Mouse (Mus musculus) kidney, postnatal 0 days (tissue): ENCODE results near the gene Mip. TPM values are rescaled to one million over a fixed set of nuclear protein-coding genes. Genes with fewer than 3 reads are reported as not detected.
A peak's percentile ranks its signal among the peaks of the same experiment; 100 is the strongest.

Experiments used
- ATAC-seq: fragments of 200-750 bp; cut with Nextera tagmentation; replicated peaks from 2 replicates; pipeline ENCODE4 v1.8.0; 2017; ENCODE audit warnings: low read depth, moderate number of reproducible peaks, moderate TSS enrichment, moderate library complexity; ENCODE audit not compliant: low FRiP score
- DNase-seq: peaks from one replicate; pipeline ENCODE4 v3.0.0-alpha.2; 2016; ENCODE audit warnings: low spot score
- H3K27ac ChIP-seq: fragments of 300-500 bp; sonication (generic); 2 replicates; pipeline ENCODE4 v1.5.1; 2014; ENCODE audit warnings: mild to moderate bottlenecking
- H3K27me3 ChIP-seq: fragments of 300-500 bp; sonication (generic); 2 replicates; pipeline ENCODE4 v1.6.1; 2014; ENCODE audit warnings: low read length, mixed read lengths; ENCODE audit not compliant: insufficient read depth
- H3K36me3 ChIP-seq: fragments of 300-500 bp; sonication (generic); 2 replicates; pipeline ENCODE4 v1.6.1; 2014; ENCODE audit warnings: low read length, mixed read lengths; ENCODE audit not compliant: insufficient read depth
- H3K4me1 ChIP-seq: fragments of 300-500 bp; sonication (generic); replicated peaks from 2 replicates; pipeline ENCODE4 v1.6.1; 2014; ENCODE audit warnings: antibody characterized with exemption, low read length, mixed read lengths; ENCODE audit not compliant: insufficient read depth
- H3K4me2 ChIP-seq: fragments of 300-500 bp; sonication (generic); 2 replicates; pipeline ENCODE4 v1.6.1; 2014; ENCODE audit warnings: mild to moderate bottlenecking, low read length, moderate library complexity, mixed read lengths
- H3K4me3 ChIP-seq: fragments of 300-500 bp; sonication (generic); replicated peaks from 2 replicates; pipeline ENCODE4 v1.5.1; 2014; ENCODE audit warnings: low read depth, low read length
- H3K9ac ChIP-seq: fragments of 300-500 bp; sonication (generic); 2 replicates; pipeline ENCODE4 v1.6.1; 2014; ENCODE audit warnings: low read depth, low read length
- H3K9me3 ChIP-seq: fragments of 300-500 bp; sonication (generic); replicated peaks from 2 replicates; pipeline ENCODE4 v1.6.1; 2016; ENCODE audit warnings: low read length, inconsistent platforms, mixed read lengths
- CTCF ChIP-seq: IDR thresholded peaks from 2 replicates; pipeline ENCODE4 v1.5.1; 2016; ENCODE audit warnings: antibody characterized with exemption, low read depth, mild to moderate bottlenecking, moderate library complexity
- whole genome bisulfite sequencing: fragments of 180-500 bp; shearing (Covaris S2); extraction: QIAGEN DNeasy Blood & Tissue Kit; methylation state at CpG from one replicate; pipeline ENCODE4 v1.1.7; 2014; 5-methylcytosine and 5-hydroxymethylcytosine counted together
- polyA plus RNA-seq: library from polyadenylated mRNA; unstranded; fragments of >200 nt; fragmentation: Nextera tagmentation; extraction: Ambion mirVana; gene quantifications from 2 replicates; pipeline ENCODE4 v1.2.1, GENCODE M21; 2015

Mip gene
- polyA plus RNA-seq: not detected in 2 replicates

DNA sequence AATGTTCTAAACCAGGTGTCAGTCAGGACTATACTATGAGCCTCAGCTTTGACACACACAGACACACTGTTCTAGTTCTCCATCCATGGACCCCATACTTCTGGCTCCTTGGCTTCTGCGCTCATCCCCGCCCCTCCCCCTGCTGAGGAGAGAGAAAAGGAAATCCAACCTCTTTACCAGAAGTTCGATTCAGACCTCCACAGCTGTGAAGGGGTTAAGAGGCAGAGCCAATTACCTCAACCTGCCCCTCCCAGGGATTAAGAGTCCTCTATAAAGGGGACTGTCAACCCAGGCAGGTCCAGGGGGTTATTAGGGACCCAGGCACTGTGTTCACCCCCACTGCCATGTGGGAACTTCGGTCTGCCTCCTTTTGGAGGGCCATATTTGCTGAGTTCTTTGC is at the start of gene Mip:
Mip (plus strand) TSS at position 301 of the 400 bp plus-strand sequence.
- no peak within 1 kb of the TSS for H3K9ac ChIP-seq
- H3K4me1 ChIP-seq: no peaks in the 10 kb centered on the region
- no peaks in the 10 kb centered on the region for H3K36me3 ChIP-seq
- H3K4me3 ChIP-seq: no peak within 1 kb of the TSS
- no peak for ATAC-seq
- DNase-seq: no peak
- no peaks in the 10 kb centered on the region for H3K9me3 ChIP-seq
- no peak within 1 kb of the TSS for H3K4me2 ChIP-seq
- no peaks in the 10 kb centered on the region for H3K27me3 ChIP-seq
- TF ChIP-seq CTCF: no peak
- WGBS: 33% methylated on average over 4 of the region's 4 CpGs
- H3K27ac ChIP-seq: no peak within 1 kb of the TSS

DNA sequence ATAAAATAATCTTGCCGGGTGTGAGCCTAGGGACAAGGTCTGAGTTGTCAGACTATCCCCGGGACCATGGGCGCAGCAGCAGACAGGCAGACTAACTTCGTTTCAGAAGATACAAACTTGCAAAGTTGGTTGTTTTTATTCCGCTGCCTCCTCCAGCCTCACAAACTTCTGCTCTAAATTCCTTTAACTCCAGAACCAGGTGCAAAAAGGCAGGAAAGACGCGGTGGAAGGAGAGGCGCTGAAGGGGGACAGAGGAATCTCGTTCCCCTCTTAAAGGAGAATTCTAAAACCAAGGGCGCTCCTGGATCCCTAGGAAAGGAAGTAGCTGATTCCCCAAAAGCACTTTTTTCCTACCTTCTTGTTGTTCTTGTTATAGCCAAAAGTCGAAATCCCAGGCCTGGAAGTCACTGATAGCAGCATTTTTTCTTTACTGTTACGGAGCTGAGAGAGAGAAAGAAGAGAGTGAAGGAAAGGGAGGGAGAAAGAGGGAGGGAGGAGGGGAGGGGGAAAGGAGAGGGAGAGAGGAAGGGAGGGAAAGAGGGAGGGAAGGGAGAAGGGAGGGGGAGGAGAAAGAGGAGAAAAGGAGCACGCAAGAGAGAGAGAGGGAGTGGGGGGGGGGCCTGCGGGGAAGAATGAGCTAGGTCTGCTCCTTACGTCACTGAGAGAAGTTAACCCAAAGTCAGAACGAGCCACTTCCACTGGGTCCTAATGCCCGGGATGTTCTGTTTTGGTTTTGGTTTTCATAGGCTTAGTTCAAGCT is 49.5 kb upstream of the Mip start:
- Histone ChIP-seq H3K27ac (peak overlapping the region; percentile 95), H3K4me1 (peaks cover 18% of the 10 kb centered on the region), H3K9ac (peak overlapping the region; percentile 76), H3K4me3 (peak overlapping the region; percentile 61), H3K27me3 (no peaks in the 10 kb centered on the region), H3K4me2 (peak overlapping the region; percentile 79), H3K36me3 (no peaks in the 10 kb centered on the region), H3K9me3 (no peaks in the 10 kb centered on the region)
- WGBS: under 1% methylated on average over 17 of the region's 17 CpGs
- TF ChIP-seq CTCF: no peak; the same call in 1 of the 2 replicates
- ATAC-seq (peak; percentile 81), DNase-seq (peak; percentile 95)

DNA sequence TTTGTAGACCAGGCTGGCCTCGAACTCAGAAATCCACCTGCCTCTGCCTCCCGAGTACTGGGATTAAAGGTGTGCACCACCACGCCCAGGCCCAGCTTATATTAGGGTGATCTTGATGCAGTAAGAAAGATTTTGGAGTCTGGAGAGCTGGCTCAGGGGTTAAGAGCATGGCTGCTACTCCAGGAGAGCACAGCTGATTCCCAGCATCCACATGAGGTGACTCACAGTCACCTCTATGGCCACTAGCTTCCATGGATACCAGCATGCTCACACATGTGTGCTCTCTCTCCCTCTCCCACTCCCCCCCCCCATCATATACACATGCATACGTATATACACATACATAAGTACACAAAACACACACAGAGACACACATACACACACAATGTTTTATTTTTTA is 48.3 kb upstream of the Mip start:
- no peak overlapping the region for H3K27ac ChIP-seq
- no peak for TF ChIP-seq CTCF
- ATAC-seq (no peak), DNase-seq (no peak)
- peaks cover 18% of the 10 kb centered on the region for H3K4me1 ChIP-seq
- no peak overlapping the region for H3K4me2 ChIP-seq
- no peaks in the 10 kb centered on the region for H3K27me3 ChIP-seq
- no peak overlapping the region for H3K4me3 ChIP-seq
- H3K36me3 ChIP-seq: no peaks in the 10 kb centered on the region
- WGBS: 91% methylated on average over 4 of the region's 4 CpGs
- no peaks in the 10 kb centered on the region for H3K9me3 ChIP-seq
- H3K9ac ChIP-seq: no peak overlapping the region

DNA sequence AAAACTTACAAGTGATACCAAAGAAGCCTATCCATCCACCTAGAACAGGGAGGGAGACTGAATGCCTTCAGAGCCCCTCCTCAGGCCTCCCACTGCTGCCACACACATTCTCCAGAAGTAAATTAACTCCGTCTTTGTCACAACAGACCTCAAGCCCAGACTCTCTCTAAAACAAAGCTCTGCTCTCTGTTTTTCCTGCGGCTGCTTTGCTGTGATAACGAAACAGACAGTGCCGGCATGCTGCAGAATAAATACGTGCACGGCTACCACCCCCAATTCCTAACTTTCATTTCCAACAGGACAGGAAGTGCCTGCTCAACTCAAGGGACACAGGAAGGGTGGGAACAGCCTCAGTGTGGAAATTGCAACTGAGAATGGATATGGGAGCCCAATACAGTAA is 45.6 kb upstream of the Mip start, which contains the start of gene Rbms2:
Rbms2 (minus strand) TSS at position 309 of the 400 bp plus-strand sequence.
- Histone ChIP-seq H3K36me3 (no peaks in the 10 kb centered on the region), H3K27ac (peak within 1 kb of the TSS; percentile 82), H3K27me3 (no peaks in the 10 kb centered on the region), H3K4me2 (peak within 1 kb of the TSS; percentile 56), H3K4me1 (peaks cover 9% of the 10 kb centered on the region), H3K4me3 (peak within 1 kb of the TSS; percentile 32), H3K9ac (peak within 1 kb of the TSS; percentile 50), H3K9me3 (no peaks in the 10 kb centered on the region)
- ATAC-seq (no peak), DNase-seq (peak; percentile 73)
- TF ChIP-seq CTCF: no peak
- 4% methylated on average over 6 of the region's 6 CpGs for WGBS

DNA sequence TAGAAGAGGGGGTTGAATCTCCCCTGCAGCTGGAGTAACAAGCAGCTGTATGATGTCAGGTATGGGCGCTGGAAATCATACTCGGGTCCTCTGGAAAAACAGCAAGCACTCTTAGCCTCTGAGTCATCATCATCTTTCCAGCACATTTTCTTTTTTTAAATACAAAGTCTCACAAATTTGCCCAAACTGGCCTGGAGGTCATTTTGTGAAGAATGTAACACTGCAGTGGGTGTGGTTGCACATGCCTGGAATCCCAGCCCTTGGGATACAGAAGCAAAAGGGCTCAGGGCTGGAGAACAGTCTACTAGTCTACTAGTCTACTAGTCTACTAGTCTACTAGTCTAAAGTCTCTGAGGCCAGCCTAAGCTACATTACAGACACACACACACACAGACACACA is 41.3 kb upstream of the Mip start:
- no peaks in the 10 kb centered on the region for H3K4me1 ChIP-seq
- no peak overlapping the region for H3K27ac ChIP-seq
- no peaks in the 10 kb centered on the region for H3K36me3 ChIP-seq
- TF ChIP-seq CTCF: no peak
- H3K4me3 ChIP-seq: no peak overlapping the region
- no peak for DNase-seq
- no peak overlapping the region for H3K4me2 ChIP-seq
- ATAC-seq: no peak
- no peaks in the 10 kb centered on the region for H3K27me3 ChIP-seq
- no peaks in the 10 kb centered on the region for H3K9me3 ChIP-seq
- no peak overlapping the region for H3K9ac ChIP-seq
- 72% methylated on average over 2 of the region's 2 CpGs for WGBS

DNA sequence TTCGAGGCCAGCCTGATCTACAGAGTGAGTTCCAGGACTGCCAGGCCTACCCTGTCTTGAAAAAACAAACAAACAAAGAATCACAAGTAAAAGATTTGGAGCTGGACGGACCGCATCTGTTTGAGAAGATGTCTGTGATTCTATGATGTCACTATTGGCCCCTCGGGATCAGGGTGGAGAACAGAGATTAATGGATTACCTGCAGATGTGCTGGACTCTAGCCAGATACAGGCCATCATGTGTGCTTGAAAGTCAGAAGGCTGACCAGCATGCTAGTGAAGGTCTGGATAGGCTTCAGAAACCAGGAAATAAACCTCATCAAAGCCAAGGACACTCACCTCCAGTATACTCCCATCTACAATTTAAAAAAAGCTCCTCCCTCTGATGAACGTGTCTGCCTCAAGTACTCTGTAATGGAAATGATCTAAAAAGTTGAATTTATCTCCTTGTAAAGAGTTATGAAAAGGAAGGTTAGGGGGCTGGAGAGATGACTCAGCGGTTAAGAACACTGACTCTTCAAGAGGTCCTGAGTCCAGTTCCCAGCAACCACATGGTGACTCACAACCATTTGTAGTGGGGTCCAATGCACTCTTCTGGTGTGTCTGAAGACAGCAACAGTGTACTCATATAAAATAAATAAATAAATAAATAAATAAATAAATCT is 40.2 kb upstream of the Mip start:
- DNase-seq (no peak), ATAC-seq (peak; percentile 33; the same call in 1 of the 2 replicates)
- TF ChIP-seq CTCF: no peak
- no peak overlapping the region for H3K4me3 ChIP-seq
- no peaks in the 10 kb centered on the region for H3K4me1 ChIP-seq
- no peak overlapping the region for H3K27ac ChIP-seq
- no peak overlapping the region for H3K9ac ChIP-seq
- H3K36me3 ChIP-seq: no peaks in the 10 kb centered on the region
- no peak overlapping the region for H3K4me2 ChIP-seq
- H3K9me3 ChIP-seq: no peaks in the 10 kb centered on the region
- WGBS: 61% methylated on average over 6 of the region's 6 CpGs
- H3K27me3 ChIP-seq: no peaks in the 10 kb centered on the region
